Mouse (Mus musculus) telencephalon, adult 2 months (tissue): ENCODE measurements around the gene Ensa.
"Not testable (repeated sequence)": the region's sequence is repeated elsewhere in the genome, so short reads cannot be mapped to it uniquely, and the experiment has no call there.

Experiments
- DNase-seq: peaks from one replicate; pipeline ENCODE4 v3.0.0-alpha.2; 2011; ENCODE audit warnings: low read depth, low spot score

Gene Ensa

GRCm38 (mm10) chr3:95624628-95625503 is at the start of gene Ensa:
Ensa (plus strand) TSS chr3:95624993.
- peak; percentile 100 for DNase-seq

GRCm38 (mm10) chr3:95587754-95588603 is 36.8 kb upstream of the Ensa start:
- DNase-seq = peak; percentile 6

GRCm38 (mm10) chr3:95588604-95589086 is 36.1 kb upstream of the Ensa start, which contains the start of gene Golph3l:
Golph3l (plus strand) TSS chr3:95588934.
- peak; percentile 99 for DNase-seq

- DNase-seq = no peak
Observed at GRCm38 (mm10) chr3:95598734-95599133, 26.1 kb upstream of the Ensa start.

GRCm38 (mm10) chr3:95601287-95601686 is 23.5 kb upstream of the Ensa start:
- DNase-seq = no peak

- DNase-seq = no peak
Observed at GRCm38 (mm10) chr3:95606096-95606495, 18.7 kb upstream of the Ensa start.

- DNase-seq = no peak
Observed at GRCm38 (mm10) chr3:95609195-95609594, 15.6 kb upstream of the Ensa start.

- DNase-seq = no peak
Observed at GRCm38 (mm10) chr3:95613996-95614395, 10.8 kb upstream of the Ensa start.

GRCm38 (mm10) chr3:95618511-95618910 is 6.3 kb upstream of the Ensa start:
- DNase-seq = no peak

GRCm38 (mm10) chr3:95621241-95621640 is 3.6 kb upstream of the Ensa start:
- DNase-seq = no peak

- not testable (repeated sequence) for DNase-seq
Observed at GRCm38 (mm10) chr3:95622421-95622820, 2.4 kb upstream of the Ensa start.

GRCm38 (mm10) chr3:95623551-95623950 is 1.2 kb upstream of the Ensa start:
- DNase-seq = no peak

GRCm38 (mm10) chr3:95623991-95624515 is 740 bp upstream of the Ensa start:
- DNase-seq = not testable (repeated sequence)

- DNase-seq = peak; percentile 94
Observed at GRCm38 (mm10) chr3:95627763-95628162, 3.0 kb downstream of the Ensa start.

GRCm38 (mm10) chr3:95629755-95630154 is 5.0 kb downstream of the Ensa start:
- peak; percentile 86 for DNase-seq

- DNase-seq = no peak
Observed at GRCm38 (mm10) chr3:95630856-95631255, 6.1 kb downstream of the Ensa start.

GRCm38 (mm10) chr3:95631304-95631703 is 6.5 kb downstream of the Ensa start:
- DNase-seq = no peak

GRCm38 (mm10) chr3:95632648-95633588 is 8.1 kb downstream of the Ensa start:
- DNase-seq = no peak

GRCm38 (mm10) chr3:95635636-95636035 is 10.8 kb downstream of the Ensa start:
- DNase-seq = no peak

- DNase-seq = no peak
Observed at GRCm38 (mm10) chr3:95636072-95636471, 11.3 kb downstream of the Ensa start.

- no peak for DNase-seq
Observed at GRCm38 (mm10) chr3:95639694-95640093, 14.9 kb downstream of the Ensa start.
